Mouse (Mus musculus) urinary bladder, adult 18-20 months (tissue): ENCODE measurements around the gene Coro2b.
"Not testable (repeated sequence)": the region's sequence is repeated elsewhere in the genome, so short reads cannot be mapped to it uniquely, and the experiment has no call there.

Experiments
- DNase-seq, 2 experiments: peaks; one replicate each; pipeline ENCODE4 v3.0.0; 2022; ENCODE audit warnings: low spot score in 2 of 2, mixed read lengths in 2 of 2

Coro2b gene

GRCm38 (mm10) chr9:62471541-62472189 lies 65.2 kb downstream of the Coro2b start:
- no peak for DNase-seq

GRCm38 (mm10) chr9:62471041-62471440 lies 65.8 kb downstream of the Coro2b start:
- no peak for DNase-seq

DNA sequence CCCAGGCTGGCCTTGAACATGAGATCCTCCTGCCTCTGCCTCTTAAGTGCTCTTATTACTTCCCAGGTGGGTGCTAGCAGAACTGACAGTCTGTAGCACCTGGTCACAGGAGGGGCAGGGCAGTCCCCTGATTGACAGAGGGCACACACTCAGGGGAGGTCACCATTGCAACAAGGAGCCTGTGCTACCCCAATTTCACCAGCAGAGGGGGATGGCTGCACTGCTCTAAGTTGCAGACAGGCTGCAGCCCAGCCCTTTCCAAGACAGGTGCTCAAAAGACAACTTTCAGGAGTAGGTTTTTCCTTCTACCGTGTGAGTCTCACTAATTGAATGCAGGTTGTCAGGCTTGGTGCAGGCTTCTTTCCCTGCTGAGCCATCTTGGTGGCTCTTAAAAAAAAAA lies 66.4 kb downstream of the Coro2b start:
- peak; percentile 61 for DNase-seq

DNA sequence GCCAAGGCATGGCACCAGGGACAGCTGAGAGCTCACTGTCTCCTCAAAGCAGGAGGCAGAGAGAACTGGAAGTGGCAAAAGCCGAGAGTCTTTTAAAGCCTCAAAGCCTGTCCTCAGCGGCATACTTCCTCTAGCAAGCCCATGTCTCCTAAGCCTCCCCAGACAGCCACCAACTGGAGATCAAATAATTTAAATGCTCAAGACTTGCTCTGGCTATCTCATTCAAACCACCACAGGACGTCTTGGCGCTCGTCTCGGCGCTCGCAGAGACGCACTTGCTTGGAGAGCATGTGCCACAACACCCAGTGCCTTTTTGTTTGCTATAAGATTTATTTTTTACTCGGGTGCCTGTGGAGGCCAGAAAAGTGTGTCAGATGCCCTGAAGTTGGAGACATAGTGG lies 67.1 kb downstream of the Coro2b start:
- DNase-seq, result no peak

GRCm38 (mm10) chr9:62469143-62469542 lies 67.7 kb downstream of the Coro2b start:
- no peak for DNase-seq

- no peak for DNase-seq
Observed at GRCm38 (mm10) chr9:62467413-62467784, 69.4 kb downstream of the Coro2b start.

GRCm38 (mm10) chr9:62466742-62467412 lies 70.0 kb downstream of the Coro2b start:
- DNase-seq, result no peak

GRCm38 (mm10) chr9:62466053-62466452 lies 70.8 kb downstream of the Coro2b start:
- no peak for DNase-seq

- DNase-seq, result no peak
Observed at GRCm38 (mm10) chr9:62464727-62465126, 72.1 kb downstream of the Coro2b start.

DNA sequence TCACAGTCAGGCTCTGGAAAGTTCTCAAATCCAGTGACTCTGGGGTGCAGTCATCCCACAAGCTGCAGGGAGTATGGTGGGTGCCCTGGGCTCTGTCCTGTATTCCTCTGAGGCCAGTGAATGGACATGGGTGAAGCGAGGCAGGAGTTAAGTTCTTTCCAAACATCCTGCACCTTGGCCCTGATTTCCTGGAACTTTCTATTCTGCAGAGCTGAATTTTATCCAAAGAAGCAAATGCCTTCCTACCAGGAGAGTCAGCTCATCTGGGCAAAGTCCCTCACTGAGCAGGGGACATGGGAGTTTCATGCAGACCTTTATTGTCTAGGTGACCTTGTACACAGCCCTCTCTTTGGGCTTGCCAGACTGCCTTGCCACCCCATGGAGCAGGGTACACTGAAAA lies 75.1 kb downstream of the Coro2b start:
- no peak for DNase-seq

DNA sequence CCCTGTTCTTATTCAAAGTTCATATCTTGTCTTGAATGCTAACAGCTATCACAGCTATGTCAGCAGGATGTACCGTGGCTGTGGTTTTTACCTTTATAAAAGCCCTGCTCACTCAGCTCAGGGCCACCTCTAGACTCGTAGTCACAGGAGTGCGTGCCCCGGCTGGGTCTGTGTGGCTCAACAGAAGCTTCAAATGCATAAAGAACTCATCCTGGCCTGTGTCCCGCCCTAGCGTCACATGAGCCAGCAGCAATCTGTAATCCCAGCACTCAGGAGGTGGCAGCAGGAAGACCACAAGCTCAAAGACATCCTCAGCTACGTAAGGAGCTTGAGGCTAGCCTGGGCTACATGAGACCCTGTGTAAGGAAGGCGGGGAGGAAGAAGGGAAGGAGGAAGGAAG lies 75.7 kb downstream of the Coro2b start:
- no peak for DNase-seq

- DNase-seq, result no peak
Observed at GRCm38 (mm10) chr9:62460086-62460485, 76.8 kb downstream of the Coro2b start.

DNA sequence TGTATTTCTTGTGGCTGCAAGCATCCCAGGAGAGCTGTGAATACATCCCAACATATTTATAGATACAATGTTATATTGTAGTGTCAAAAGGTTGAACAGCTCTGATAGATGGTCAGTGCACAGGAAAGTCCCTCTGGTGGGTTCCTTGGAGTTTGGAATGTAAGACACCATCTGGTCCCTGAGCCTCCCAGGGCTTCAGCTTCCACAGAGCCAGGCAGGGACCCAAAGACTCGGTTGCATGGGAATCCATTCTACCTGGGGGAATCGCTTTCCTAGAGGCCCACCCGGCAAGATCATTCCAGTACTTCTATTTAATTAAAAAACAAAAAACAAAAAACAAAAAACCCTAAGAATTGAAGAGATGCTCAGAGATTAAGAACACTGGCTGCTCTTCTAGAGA lies 78.4 kb downstream of the Coro2b start:
- no peak for DNase-seq

GRCm38 (mm10) chr9:62456015-62456414 lies 80.8 kb downstream of the Coro2b start:
- peak; percentile 58 to 77 for DNase-seq

DNA sequence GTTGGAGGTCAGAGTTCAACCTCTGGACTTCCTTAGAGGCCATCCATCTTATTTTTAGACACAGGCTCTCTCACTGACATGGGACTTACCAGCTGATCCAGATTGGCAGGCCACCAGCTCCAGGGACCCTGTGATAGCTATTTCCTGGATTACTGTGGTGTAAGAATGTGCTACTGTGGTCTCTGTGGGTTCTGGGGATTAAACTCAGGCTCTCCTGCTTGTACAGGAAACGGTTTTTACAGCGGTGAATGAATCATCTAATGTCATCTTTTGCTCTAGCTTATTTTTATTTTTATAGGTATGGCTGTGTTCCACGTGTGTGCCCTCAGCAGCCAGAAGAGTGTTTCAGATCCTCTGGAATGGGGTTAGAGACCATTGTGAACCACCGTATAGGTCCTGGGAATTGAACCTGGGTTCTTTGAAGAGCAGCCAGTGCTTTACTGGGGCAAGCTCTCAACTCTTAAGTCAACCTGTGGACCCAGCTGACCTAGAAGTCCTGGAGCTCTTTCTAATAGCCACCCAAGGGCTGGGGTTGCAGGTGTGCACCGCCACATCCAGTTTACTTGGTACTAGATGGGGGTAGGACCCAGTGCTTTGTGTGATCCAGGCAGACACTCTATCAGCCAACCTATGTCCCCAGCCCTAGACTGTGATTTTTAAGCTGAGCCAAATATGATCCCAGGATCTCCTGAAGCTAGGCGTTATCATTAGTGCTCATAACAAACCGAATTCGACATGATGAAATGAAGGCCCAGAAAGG lies 81.5 kb downstream of the Coro2b start:
- DNase-seq, result no peak

- DNase-seq, result no peak
Observed at GRCm38 (mm10) chr9:62452373-62452993, 84.4 kb downstream of the Coro2b start.

DNA sequence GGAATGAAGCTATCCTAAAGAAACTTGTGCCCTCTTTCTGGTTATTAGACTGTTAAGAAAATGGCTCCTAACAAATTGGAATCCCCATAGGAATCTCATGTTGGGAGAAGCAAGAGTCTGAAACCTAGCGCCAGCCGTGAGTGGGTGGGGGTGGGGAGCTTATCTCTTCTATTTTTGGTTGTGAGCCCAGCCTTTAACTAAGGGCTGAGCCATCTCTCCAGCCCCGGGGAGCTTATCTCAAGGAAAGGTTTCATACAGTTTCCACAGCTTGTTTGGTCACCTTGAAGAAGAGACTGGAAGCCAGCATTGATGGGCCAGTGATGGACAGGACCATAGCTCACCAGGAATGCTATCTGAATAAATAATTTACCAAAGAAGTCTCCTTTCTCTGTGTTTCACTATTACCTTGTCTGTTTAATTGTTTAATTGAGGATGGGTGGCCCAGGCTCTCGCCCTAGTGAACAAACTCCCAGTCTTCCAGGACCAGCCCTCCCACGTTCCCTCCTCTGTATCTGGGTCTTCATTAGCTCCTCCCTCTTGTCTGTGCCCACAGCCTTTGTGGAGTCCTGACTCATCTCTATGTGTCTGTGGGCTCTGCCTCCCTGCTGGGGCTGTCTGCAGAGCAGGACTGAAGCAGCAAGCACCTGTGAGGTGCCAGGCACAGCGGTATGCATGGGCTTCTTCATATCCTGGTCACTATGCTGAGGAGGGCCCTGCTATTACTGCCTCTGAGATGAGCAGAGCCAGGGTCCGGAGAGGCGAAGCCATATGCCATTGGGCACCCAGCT lies 85.1 kb downstream of the Coro2b start:
- DNase-seq, result no peak

GRCm38 (mm10) chr9:62450862-62451261 lies 86.0 kb downstream of the Coro2b start:
- DNase-seq, result no peak

DNA sequence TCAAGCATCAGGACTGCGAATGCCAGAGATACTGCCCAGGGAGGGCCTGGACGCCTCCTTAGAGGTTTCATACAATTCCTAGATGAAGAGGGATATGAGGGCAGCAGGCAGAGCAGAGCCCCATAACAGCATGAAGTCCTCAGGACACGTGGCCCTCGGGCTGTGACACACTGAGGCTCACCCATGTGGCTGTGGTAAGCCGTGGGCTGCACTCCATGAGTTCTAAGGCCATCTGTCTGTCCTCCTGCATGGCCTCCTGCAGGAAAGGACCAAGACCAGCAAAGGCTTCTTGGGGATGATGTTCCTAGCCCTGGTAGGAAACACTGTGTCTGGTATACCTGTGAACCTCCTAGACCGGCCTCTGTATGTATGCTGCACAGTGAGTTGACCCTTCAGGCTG lies 86.5 kb downstream of the Coro2b start:
- no peak for DNase-seq

DNA sequence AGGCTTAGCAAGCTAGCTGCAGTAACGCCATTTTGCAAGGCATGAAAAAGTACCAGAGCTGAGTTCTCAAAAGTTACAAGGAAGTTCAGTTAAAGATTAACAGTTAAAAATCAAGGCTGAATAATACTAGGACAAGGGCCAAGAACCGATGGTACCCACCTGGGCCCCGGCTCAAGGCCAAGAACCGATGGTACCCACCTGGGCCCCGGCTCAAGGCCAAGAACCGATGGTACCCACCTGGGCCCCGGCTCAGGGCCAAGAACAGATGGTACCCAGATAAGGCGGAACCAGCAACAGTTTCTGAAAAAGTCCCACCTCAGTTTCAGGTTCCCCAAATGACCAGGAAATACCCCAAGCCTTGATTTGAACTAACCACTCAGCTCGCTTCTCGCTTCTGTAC lies 89.5 kb downstream of the Coro2b start:
- not testable (repeated sequence) for DNase-seq

DNA sequence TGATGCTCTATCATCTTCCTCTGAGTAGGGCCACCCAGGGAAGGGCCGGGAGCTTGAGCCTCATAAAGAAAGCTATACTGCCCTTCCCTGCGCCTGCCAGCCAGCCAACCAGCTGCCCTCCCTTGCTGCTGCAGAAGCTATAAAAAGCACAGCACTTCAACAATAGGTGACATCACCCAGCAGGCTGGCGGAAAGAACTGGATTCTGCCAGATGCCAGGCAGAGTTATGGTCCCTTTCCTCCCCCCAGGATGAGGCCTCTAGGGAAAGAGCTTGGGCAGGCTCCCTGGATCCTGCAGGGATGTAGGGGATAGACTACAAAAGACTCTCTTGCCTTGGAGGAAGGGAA lies 98.1 kb downstream of the Coro2b start:
- no peak for DNase-seq
